Mouse (Mus musculus): ENCODE results near the gene Col8a1. TPM values are rescaled to one million over a fixed set of nuclear protein-coding genes. Genes with fewer than 3 reads are reported as not detected.

Col8a1 gene
- polyA plus RNA-seq, 1 experiment from 2014 or later: 45.7 TPM

DNA sequence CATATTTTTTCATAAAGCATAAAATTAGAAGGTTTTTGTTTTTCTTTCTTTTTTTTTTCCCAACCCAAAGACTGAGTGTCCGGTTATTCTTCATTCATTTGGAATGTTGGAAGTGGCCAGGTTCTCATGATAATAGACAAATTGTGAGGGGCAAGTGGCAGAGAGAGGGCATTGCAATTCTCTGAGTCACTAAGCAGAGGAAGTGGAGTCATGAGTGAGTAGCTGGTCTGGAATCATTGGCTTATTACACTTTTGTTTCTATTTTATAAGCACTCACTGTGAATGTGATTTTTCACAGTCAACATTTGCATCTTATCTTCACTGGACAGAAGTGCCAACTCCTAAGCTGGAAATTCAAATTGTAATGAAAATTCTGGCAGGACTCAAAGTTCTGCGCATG, 82.9 kb downstream of the Col8a1 start:
- 0 out of 2 replicates have a peak, but pooled peaks cover under 1% of the 10 kb centered on the region for H3K4me1 ChIP-seq
- no peak overlapping the region for H3K9ac ChIP-seq
- no peak for ATAC-seq (ENCODE audit: insufficient number of reproducible peaks, low FRiP score, low TSS enrichment, low read depth)
- H3K27me3 ChIP-seq: no peaks in the 10 kb centered on the region
- no peak overlapping the region for H3K4me2 ChIP-seq
- no peak overlapping the region for H3K27ac ChIP-seq
- H3K9me3 ChIP-seq: no peaks in the 10 kb centered on the region
- H3K4me3 ChIP-seq: no peak overlapping the region
- no peaks in the 10 kb centered on the region for H3K36me3 ChIP-seq
- WGBS: 73% methylated on average over 2 of the region's 2 CpGs

DNA sequence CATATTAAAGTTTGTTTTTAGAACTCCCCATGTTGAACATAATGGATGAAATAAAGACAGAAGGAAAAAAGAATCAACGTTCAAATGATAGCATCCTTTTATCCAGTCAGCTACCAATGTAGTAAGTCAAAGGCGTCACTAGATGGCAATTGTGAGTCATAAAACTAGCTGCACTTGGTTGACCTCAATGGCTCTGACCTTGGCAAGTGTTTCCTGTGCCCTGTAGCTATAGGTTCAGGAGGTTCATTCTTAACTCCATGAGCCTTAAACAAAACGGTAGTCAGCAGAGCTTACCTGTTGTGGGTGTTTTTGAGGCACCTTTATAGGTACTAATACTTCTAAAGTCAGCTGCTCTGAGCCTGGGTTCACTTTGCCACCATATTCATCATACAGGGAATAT, 85.2 kb downstream of the Col8a1 start:
- Histone ChIP-seq H3K4me1 (no peaks in the 10 kb centered on the region), H3K9ac (no peak overlapping the region), H3K4me3 (no peak overlapping the region), H3K27ac (no peak overlapping the region), H3K4me2 (no peak overlapping the region), H3K9me3 (no peaks in the 10 kb centered on the region), H3K36me3 (no peaks in the 10 kb centered on the region), H3K27me3 (no peaks in the 10 kb centered on the region)
- ATAC-seq (ENCODE audit: insufficient number of reproducible peaks, low FRiP score, low TSS enrichment, low read depth): no peak
- 10% methylated on average over 3 of the region's 3 CpGs for WGBS

DNA sequence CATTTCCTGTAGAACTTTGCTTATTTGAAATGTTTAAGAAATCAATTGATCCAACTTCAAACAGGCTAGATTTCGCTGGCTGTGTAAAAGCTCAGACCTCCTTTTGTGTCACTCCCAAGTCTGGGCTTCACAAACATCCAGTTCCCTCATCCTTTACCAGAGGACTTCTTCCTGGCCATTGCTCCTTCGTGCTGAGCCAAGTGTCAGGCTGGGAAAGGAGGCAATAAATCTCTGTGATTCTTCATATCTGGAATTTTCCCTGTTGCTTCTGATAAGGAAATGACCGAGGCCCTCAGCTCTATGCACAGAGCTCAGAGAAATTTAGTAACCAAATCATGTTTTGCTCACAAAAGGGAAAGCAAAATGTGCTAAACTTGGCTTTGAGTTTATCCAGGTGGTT, 91.9 kb downstream of the Col8a1 start:
- peaks cover 6% of the 10 kb centered on the region; the same call in 1 of the 2 replicates for H3K4me1 ChIP-seq
- no peak overlapping the region for H3K9ac ChIP-seq
- peak overlapping the region; percentile 22 for H3K27ac ChIP-seq
- 36% methylated on average over 3 of the region's 3 CpGs for WGBS
- H3K9me3 ChIP-seq: no peaks in the 10 kb centered on the region
- H3K4me3 ChIP-seq: no peak overlapping the region
- ATAC-seq (ENCODE audit: insufficient number of reproducible peaks, low FRiP score, low TSS enrichment, low read depth): no peak
- no peaks in the 10 kb centered on the region for H3K27me3 ChIP-seq
- no peak overlapping the region for H3K4me2 ChIP-seq
- no peaks in the 10 kb centered on the region for H3K36me3 ChIP-seq

DNA sequence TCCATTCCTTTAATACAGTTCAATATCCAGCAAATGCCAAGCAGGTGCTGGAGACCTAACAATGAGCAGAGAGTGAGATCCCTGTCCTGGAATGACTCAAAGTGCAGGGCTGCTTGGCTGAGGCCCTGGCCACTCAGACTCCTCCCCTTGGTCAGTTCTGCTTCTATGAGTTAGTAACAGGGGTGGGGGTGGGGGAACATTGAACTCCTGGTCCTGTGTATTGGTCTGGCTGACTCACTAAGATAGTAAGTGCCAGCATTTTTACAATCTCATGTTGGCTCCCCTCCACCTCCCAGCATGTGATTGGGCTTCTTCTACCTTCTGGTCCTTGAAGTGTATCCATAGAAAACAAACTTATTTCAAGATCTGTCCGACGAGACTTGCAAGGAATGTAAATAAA, 104.6 kb downstream of the Col8a1 start:
- Histone ChIP-seq H3K27ac (no peak overlapping the region), H3K27me3 (no peaks in the 10 kb centered on the region), H3K4me1 (peaks cover 4% of the 10 kb centered on the region; the same call in 1 of the 2 replicates), H3K36me3 (no peaks in the 10 kb centered on the region), H3K9ac (no peak overlapping the region), H3K4me3 (no peak overlapping the region), H3K9me3 (no peaks in the 10 kb centered on the region), H3K4me2 (no peak overlapping the region)
- ATAC-seq (ENCODE audit: insufficient number of reproducible peaks, low FRiP score, low TSS enrichment, low read depth): 0 out of 2 replicates have a peak, but pooled peaks have one; percentile 35
- 56% methylated on average over 2 of the region's 2 CpGs for WGBS

DNA sequence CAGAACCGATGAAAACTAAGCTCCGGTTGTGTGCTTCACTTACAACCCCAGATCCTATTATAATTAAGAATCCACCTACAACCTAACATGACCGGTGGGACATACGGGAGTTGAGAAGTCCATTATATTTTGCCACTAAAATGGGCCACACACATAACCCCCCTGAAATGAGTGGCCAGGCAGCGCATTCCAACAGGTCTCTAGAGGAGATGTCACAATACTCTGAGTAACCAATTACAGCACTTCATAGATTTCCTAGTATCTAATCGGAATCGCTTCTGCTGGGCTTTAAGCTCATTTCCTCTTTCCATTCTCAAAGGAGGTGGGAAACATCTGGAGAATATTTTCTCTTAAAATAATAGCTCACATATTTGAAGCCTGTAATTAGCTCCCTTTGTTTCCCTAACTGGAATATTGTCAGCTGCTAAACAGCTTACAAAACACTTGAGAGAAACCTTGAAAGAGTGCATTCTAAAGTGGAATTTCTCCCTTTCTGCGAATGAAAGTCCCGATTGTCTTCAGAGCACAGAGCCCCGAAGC, 113.1 kb downstream of the Col8a1 start:
- Histone ChIP-seq H3K4me1 (no peaks in the 10 kb centered on the region), H3K9me3 (no peaks in the 10 kb centered on the region), H3K27me3 (no peaks in the 10 kb centered on the region), H3K27ac (no peak overlapping the region), H3K36me3 (no peaks in the 10 kb centered on the region), H3K4me2 (no peak overlapping the region), H3K9ac (no peak overlapping the region), H3K4me3 (no peak overlapping the region)
- no peak for ATAC-seq (ENCODE audit: insufficient number of reproducible peaks, low FRiP score, low TSS enrichment, low read depth)
- 51% methylated on average over 10 of the region's 10 CpGs for WGBS

DNA sequence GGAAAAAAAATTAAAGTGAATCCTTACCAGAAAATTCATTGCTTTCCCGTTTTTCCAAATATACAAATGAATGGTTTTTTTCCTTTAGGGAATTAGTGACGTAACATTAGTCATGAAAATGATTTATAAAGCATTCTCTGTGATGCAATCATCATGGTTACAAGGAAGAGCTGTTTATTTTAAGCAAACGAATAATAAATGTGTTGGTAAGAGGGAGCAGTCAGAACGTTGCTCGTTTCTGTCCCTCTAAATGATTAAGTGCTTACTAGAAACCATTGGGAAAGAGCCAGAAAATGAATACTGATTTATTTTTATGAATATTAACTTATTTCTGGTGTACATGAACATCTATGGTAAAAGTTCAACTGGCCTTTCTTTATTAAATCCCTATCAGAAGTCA, 119.8 kb downstream of the Col8a1 start:
- H3K27me3 ChIP-seq: no peaks in the 10 kb centered on the region
- no peak overlapping the region for H3K27ac ChIP-seq
- H3K9ac ChIP-seq: no peak overlapping the region
- 48% methylated on average over 5 of the region's 5 CpGs for WGBS
- H3K4me2 ChIP-seq: no peak overlapping the region
- no peak for ATAC-seq (ENCODE audit: insufficient number of reproducible peaks, low FRiP score, low TSS enrichment, low read depth)
- no peak overlapping the region for H3K4me3 ChIP-seq
- no peaks in the 10 kb centered on the region for H3K4me1 ChIP-seq
- no peaks in the 10 kb centered on the region for H3K36me3 ChIP-seq
- H3K9me3 ChIP-seq: no peaks in the 10 kb centered on the region

DNA sequence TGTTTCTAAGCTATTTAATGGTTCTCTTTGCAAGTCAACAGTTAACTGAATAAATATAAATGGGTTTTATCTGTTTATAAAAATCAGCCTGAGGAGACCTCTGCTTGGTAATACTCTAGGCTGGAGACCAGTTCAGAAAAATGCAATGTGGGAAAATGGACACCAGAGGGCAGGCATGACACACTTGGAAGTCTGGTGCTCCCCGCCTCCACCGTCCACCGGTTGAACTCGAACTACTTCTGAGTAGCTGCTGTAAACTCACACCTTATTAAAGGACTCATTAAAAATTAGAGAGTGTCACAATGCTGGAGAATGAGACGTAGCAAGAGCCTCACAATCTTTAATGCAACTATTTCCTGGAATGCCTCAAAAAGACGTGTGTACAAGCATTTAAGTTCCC, 120.3 kb downstream of the Col8a1 start:
- no peaks in the 10 kb centered on the region for H3K27me3 ChIP-seq
- H3K4me3 ChIP-seq: no peak overlapping the region
- no peak overlapping the region for H3K27ac ChIP-seq
- no peaks in the 10 kb centered on the region for H3K36me3 ChIP-seq
- H3K9ac ChIP-seq: no peak overlapping the region
- H3K4me1 ChIP-seq: no peaks in the 10 kb centered on the region
- WGBS: 3% methylated on average over 6 of the region's 6 CpGs
- no peak overlapping the region for H3K4me2 ChIP-seq
- H3K9me3 ChIP-seq: no peaks in the 10 kb centered on the region
- peak; percentile 24; the same call in 1 of the 2 replicates for ATAC-seq (ENCODE audit: insufficient number of reproducible peaks, low FRiP score, low TSS enrichment, low read depth)

DNA sequence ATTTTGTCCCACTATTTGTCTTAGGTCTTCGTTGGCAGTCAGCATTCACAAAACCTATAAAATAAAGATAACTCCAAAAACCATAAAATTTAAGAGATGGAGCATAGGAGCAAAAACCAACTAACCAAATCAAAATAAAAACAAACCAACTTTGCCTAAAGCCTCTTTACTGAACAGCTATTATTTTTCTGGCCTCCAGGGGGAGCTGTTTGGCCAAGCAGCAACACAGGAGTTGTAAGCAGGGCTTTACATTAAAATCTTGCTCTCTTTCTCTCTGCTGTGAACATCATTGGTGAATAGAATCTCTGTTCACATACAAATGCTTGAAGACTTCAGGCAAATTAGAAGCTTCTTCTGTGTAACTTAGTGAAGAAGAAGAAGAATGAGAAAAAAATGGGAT, 142.8 kb downstream of the Col8a1 start:
- Histone ChIP-seq H3K9ac (no peak overlapping the region), H3K27me3 (no peaks in the 10 kb centered on the region; the same call in 1 of the 2 replicates), H3K4me2 (no peak overlapping the region), H3K4me1 (peaks cover 4% of the 10 kb centered on the region), H3K4me3 (no peak overlapping the region), H3K27ac (no peak overlapping the region), H3K9me3 (no peaks in the 10 kb centered on the region), H3K36me3 (no peaks in the 10 kb centered on the region)
- ATAC-seq (ENCODE audit: insufficient number of reproducible peaks, low FRiP score, low TSS enrichment, low read depth): no peak
- 2% methylated on average over 1 of the region's 1 CpGs for whole genome bisulfite sequencing

DNA sequence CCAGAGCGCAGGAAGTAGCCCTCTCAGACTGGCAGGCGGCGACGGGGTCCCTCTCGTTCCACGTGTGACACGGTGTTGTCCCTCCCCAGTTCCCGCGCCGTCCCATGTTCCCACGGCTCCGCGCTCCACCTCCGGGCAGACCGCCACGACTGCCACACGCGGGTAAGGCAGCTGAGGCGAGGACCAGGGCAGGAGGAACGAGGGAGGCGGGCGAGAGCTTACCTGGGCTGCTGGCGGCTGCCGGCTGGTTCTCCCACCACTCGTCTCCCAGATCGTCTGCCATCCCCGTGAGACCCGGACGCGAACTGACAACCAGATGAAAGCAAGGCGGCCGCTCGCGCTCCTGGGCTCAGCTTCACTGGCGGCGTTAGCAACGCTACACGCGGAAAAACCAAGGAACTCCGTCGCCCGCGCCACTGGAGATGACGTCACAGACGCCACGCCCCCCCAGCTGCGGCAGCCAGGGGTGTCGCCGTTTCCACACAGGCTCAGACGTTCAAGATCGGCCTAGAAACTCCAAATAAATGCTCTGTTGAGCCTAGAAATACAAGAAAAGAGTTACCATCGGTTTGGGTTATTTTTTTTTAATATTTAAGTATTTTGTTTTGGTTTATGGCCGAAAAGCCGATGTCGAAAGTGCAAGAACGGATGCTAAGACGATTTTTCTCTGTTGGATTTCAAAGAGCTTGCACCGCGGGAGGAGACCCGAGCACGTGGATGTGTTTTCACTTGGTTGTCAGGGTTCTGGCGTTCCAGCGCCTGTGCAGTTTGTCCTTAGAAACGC, 147.9 kb downstream of the Col8a1 start, which contains the start of gene Cmss1:
Gene Cmss1 (minus strand): TSS at position 421 of the 784 bp plus-strand sequence.
- Histone ChIP-seq H3K9me3 (no peaks in the 10 kb centered on the region), H3K27ac (peak within 1 kb of the TSS; percentile 82), H3K4me3 (peak within 1 kb of the TSS; percentile 70), H3K4me1 (peaks cover 6% of the 10 kb centered on the region), H3K4me2 (peak within 1 kb of the TSS; percentile 74), H3K27me3 (no peaks in the 10 kb centered on the region), H3K9ac (peak within 1 kb of the TSS; percentile 59), H3K36me3 (no peaks in the 10 kb centered on the region)
- under 1% methylated on average over 64 of the region's 64 CpGs for WGBS
- peak; percentile 71; the same call in 1 of the 2 replicates for ATAC-seq (ENCODE audit: insufficient number of reproducible peaks, low FRiP score, low TSS enrichment, low read depth)

DNA sequence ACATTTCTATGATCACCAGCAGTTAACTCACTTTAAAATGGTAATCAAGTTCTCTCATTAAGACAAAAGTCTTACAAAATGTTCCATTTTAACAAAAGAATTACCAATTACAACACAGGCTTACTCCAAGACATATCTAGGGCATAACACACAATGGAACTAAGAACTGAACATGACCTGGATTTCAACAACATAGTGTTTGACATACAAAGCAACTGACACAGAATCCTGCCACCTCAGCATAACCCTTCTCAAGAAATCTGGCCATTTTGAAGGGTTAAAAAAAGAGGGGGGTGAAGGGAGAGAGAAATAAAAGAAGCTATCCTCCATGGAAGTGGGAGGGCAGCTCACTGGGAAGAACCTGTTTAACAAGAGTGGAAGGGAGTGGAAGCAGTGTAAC, 153.5 kb downstream of the Col8a1 start:
- ATAC-seq (ENCODE audit: insufficient number of reproducible peaks, low FRiP score, low TSS enrichment, low read depth): no peak
- Histone ChIP-seq H3K4me3 (no peak overlapping the region), H3K9ac (no peak overlapping the region), H3K9me3 (no peaks in the 10 kb centered on the region), H3K36me3 (no peaks in the 10 kb centered on the region), H3K4me1 (0 out of 2 replicates have a peak, but pooled peaks cover under 1% of the 10 kb centered on the region), H3K4me2 (no peak overlapping the region), H3K27me3 (no peaks in the 10 kb centered on the region), H3K27ac (no peak overlapping the region)

DNA sequence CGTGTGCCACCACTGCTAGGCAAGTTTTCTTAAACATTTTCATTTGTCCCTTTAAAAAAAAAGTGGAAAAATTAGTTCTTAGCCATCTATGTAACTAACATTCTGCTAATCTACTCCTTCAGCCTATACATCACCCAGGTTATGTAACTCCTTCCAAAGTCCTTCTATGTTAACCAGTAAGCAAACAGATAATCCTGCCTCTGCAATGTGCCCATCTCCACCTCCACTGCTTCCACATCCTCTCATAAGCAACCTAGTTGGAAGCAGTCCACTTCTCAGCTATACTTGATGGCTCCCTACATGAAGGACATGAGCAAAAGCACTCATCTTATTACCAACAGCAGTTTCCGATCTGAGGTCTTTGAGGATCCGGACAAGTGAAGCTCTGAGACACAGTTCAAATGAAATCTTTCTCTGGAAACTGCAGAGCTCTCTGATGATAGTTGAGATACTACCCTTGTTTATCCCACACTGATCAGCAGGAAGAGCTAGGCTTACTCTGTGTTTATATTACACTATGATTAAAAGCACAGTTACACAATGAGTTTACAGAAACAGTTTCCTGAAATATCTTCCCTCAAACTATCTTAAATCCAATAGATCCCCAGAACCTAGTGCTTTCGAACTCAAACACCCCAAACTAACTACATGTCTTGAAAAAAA, 157.1 kb downstream of the Col8a1 start:
- Histone ChIP-seq H3K4me3 (no peak overlapping the region), H3K27ac (no peak overlapping the region), H3K4me1 (no peaks in the 10 kb centered on the region), H3K36me3 (no peaks in the 10 kb centered on the region), H3K4me2 (no peak overlapping the region), H3K9me3 (no peaks in the 10 kb centered on the region), H3K27me3 (no peaks in the 10 kb centered on the region), H3K9ac (no peak overlapping the region)
- WGBS: 84% methylated on average over 4 of the region's 4 CpGs
- ATAC-seq (ENCODE audit: insufficient number of reproducible peaks, low FRiP score, low TSS enrichment, low read depth): no peak
